Mouse (Mus musculus): Measurements from ENCODE around the gene Bag2. TPM values are rescaled to one million over a fixed set of nuclear protein-coding genes. Genes with fewer than 3 reads are reported as not detected.
A peak's percentile ranks its signal among the peaks of the same experiment; 100 is the strongest.

The Bag2 gene
- polyA plus RNA-seq, 1 experiment from 2014 or later = 49.6 TPM

- no peaks in the 10 kb centered on the region for H3K4me1 ChIP-seq (ENCODE audit: control insufficient read depth, insufficient read depth, low read length)
- no peaks in the 10 kb centered on the region for H3K9me3 ChIP-seq (replicated peaks; ENCODE audit: control insufficient read depth, low read length)
- no peak for DNase-seq (ENCODE audit: low spot score)
- no peak overlapping the region for H3K4me2 ChIP-seq (ENCODE audit: low read depth, low read length)
- peaks cover 6% of the 10 kb centered on the region for H3K36me3 ChIP-seq (replicated peaks; ENCODE audit: control insufficient read depth, insufficient read depth, low read depth, low read length)
- H3K27me3 ChIP-seq (ENCODE audit: control insufficient read depth, insufficient read depth, low read length) = no peaks in the 10 kb centered on the region
- 87% methylated on average over 5 of the region's 5 CpGs for WGBS
- H3K9ac ChIP-seq (replicated peaks; ENCODE audit: low read length) = no peak overlapping the region
- ATAC-seq (replicated peaks; ENCODE audit: insufficient number of reproducible peaks, low FRiP score, low TSS enrichment, low read depth) = no peak
- no peak overlapping the region for H3K4me3 ChIP-seq (ENCODE audit: low read depth, low read length)
- no peak overlapping the region for H3K27ac ChIP-seq (replicated peaks; ENCODE audit: low read depth, low read length)
Measured at GRCm38 (mm10) chr1:33725086-33725485, 32.5 kb downstream of the Bag2 start.

GRCm38 (mm10) chr1:33724516-33724915, 33.1 kb downstream of the Bag2 start:
- no peaks in the 10 kb centered on the region for H3K9me3 ChIP-seq (replicated peaks; ENCODE audit: control insufficient read depth, low read length)
- H3K36me3 ChIP-seq (replicated peaks; ENCODE audit: control insufficient read depth, insufficient read depth, low read depth, low read length) = peaks cover 6% of the 10 kb centered on the region
- no peak overlapping the region for H3K27ac ChIP-seq (replicated peaks; ENCODE audit: low read depth, low read length)
- no peak overlapping the region for H3K4me3 ChIP-seq (ENCODE audit: low read depth, low read length)
- 67% methylated on average over 6 of the region's 6 CpGs for WGBS
- H3K27me3 ChIP-seq (ENCODE audit: control insufficient read depth, insufficient read depth, low read length) = no peaks in the 10 kb centered on the region
- DNase-seq (ENCODE audit: low spot score) (no peak), ATAC-seq (replicated peaks; ENCODE audit: insufficient number of reproducible peaks, low FRiP score, low TSS enrichment, low read depth) (no peak)
- no peak overlapping the region for H3K4me2 ChIP-seq (ENCODE audit: low read depth, low read length)
- no peaks in the 10 kb centered on the region for H3K4me1 ChIP-seq (ENCODE audit: control insufficient read depth, insufficient read depth, low read length)
- H3K9ac ChIP-seq (replicated peaks; ENCODE audit: low read length) = no peak overlapping the region

- 77% methylated on average over 7 of the region's 7 CpGs for WGBS
- no peaks in the 10 kb centered on the region for H3K27me3 ChIP-seq (ENCODE audit: control insufficient read depth, insufficient read depth, low read length)
- ATAC-seq (replicated peaks; ENCODE audit: insufficient number of reproducible peaks, low FRiP score, low TSS enrichment, low read depth) (no peak), DNase-seq (ENCODE audit: low spot score) (no peak)
- H3K4me3 ChIP-seq (ENCODE audit: low read depth, low read length) = no peak overlapping the region
- no peak overlapping the region for H3K9ac ChIP-seq (replicated peaks; ENCODE audit: low read length)
- H3K27ac ChIP-seq (replicated peaks; ENCODE audit: low read depth, low read length) = no peak overlapping the region
- peaks cover 4% of the 10 kb centered on the region; the same call in 1 of the 2 replicates for H3K36me3 ChIP-seq (replicated peaks; ENCODE audit: control insufficient read depth, insufficient read depth, low read depth, low read length)
- no peaks in the 10 kb centered on the region for H3K9me3 ChIP-seq (replicated peaks; ENCODE audit: control insufficient read depth, low read length)
- no peaks in the 10 kb centered on the region for H3K4me1 ChIP-seq (ENCODE audit: control insufficient read depth, insufficient read depth, low read length)
- 0 out of 2 replicates have a peak overlapping the region, but pooled peaks have one; percentile 19 for H3K4me2 ChIP-seq (ENCODE audit: low read depth, low read length)
Measured at GRCm38 (mm10) chr1:33721020-33721419, 36.6 kb downstream of the Bag2 start.

GRCm38 (mm10) chr1:33720231-33720630, 37.4 kb downstream of the Bag2 start:
- Histone ChIP-seq H3K4me2 (ENCODE audit: low read depth, low read length) (peak overlapping the region; percentile 64), H3K27me3 (ENCODE audit: control insufficient read depth, insufficient read depth, low read length) (no peaks in the 10 kb centered on the region), H3K4me3 (ENCODE audit: low read depth, low read length) (peak overlapping the region; percentile 71), H3K9me3 (replicated peaks; ENCODE audit: control insufficient read depth, low read length) (no peaks in the 10 kb centered on the region), H3K4me1 (ENCODE audit: control insufficient read depth, insufficient read depth, low read length) (no peaks in the 10 kb centered on the region), H3K9ac (replicated peaks; ENCODE audit: low read length) (peak overlapping the region; percentile 91), H3K36me3 (replicated peaks; ENCODE audit: control insufficient read depth, insufficient read depth, low read depth, low read length) (peaks cover 4% of the 10 kb centered on the region; the same call in 1 of the 2 replicates), H3K27ac (replicated peaks; ENCODE audit: low read depth, low read length) (peak overlapping the region; percentile 85)
- no peak; the same call in 1 of the 2 replicates for ATAC-seq (replicated peaks; ENCODE audit: insufficient number of reproducible peaks, low FRiP score, low TSS enrichment, low read depth)
- peak; percentile 60 for DNase-seq (ENCODE audit: low spot score)
- under 1% methylated on average over 41 of the region's 41 CpGs for WGBS

- no peaks in the 10 kb centered on the region for H3K4me1 ChIP-seq (ENCODE audit: control insufficient read depth, insufficient read depth, low read length)
- H3K9ac ChIP-seq (replicated peaks; ENCODE audit: low read length) = peak within 1 kb of the TSS; percentile 91
- DNase-seq (ENCODE audit: low spot score) (peak; percentile 87), ATAC-seq (replicated peaks; ENCODE audit: insufficient number of reproducible peaks, low FRiP score, low TSS enrichment, low read depth) (peak; percentile 96)
- H3K4me3 ChIP-seq (ENCODE audit: low read depth, low read length) = peak within 1 kb of the TSS; percentile 71
- H3K36me3 ChIP-seq (replicated peaks; ENCODE audit: control insufficient read depth, insufficient read depth, low read depth, low read length) = peaks cover 4% of the 10 kb centered on the region; the same call in 1 of the 2 replicates
- H3K4me2 ChIP-seq (ENCODE audit: low read depth, low read length) = peak within 1 kb of the TSS; percentile 64
- WGBS = under 1% methylated on average over 50 of the region's 54 CpGs
- no peaks in the 10 kb centered on the region for H3K9me3 ChIP-seq (replicated peaks; ENCODE audit: control insufficient read depth, low read length)
- H3K27me3 ChIP-seq (ENCODE audit: control insufficient read depth, insufficient read depth, low read length) = no peaks in the 10 kb centered on the region
- H3K27ac ChIP-seq (replicated peaks; ENCODE audit: low read depth, low read length) = peak within 1 kb of the TSS; percentile 85
Measured at GRCm38 (mm10) chr1:33719733-33720225, 37.8 kb downstream of the Bag2 start, which contains the start of gene Rab23. TSS of gene Rab23 (plus strand) at chr1:33719887.

- H3K4me2 ChIP-seq (ENCODE audit: low read depth, low read length) = no peak overlapping the region
- DNase-seq (ENCODE audit: low spot score) (no peak), ATAC-seq (replicated peaks; ENCODE audit: insufficient number of reproducible peaks, low FRiP score, low TSS enrichment, low read depth) (no peak)
- H3K36me3 ChIP-seq (replicated peaks; ENCODE audit: control insufficient read depth, insufficient read depth, low read depth, low read length) = no peaks in the 10 kb centered on the region
- H3K4me1 ChIP-seq (ENCODE audit: control insufficient read depth, insufficient read depth, low read length) = no peaks in the 10 kb centered on the region
- H3K27ac ChIP-seq (replicated peaks; ENCODE audit: low read depth, low read length) = no peak overlapping the region
- H3K4me3 ChIP-seq (ENCODE audit: low read depth, low read length) = no peak overlapping the region
- H3K9ac ChIP-seq (replicated peaks; ENCODE audit: low read length) = no peak overlapping the region
- no peaks in the 10 kb centered on the region for H3K27me3 ChIP-seq (ENCODE audit: control insufficient read depth, insufficient read depth, low read length)
- 91% methylated on average over 1 of the region's 1 CpGs for WGBS
- no peaks in the 10 kb centered on the region for H3K9me3 ChIP-seq (replicated peaks; ENCODE audit: control insufficient read depth, low read length)
Measured at GRCm38 (mm10) chr1:33717636-33718035, 40.0 kb downstream of the Bag2 start.

- no peaks in the 10 kb centered on the region for H3K36me3 ChIP-seq (replicated peaks; ENCODE audit: control insufficient read depth, insufficient read depth, low read depth, low read length)
- peak; percentile 29; the same call in 1 of the 2 replicates for ATAC-seq (replicated peaks; ENCODE audit: insufficient number of reproducible peaks, low FRiP score, low TSS enrichment, low read depth)
- DNase-seq (ENCODE audit: low spot score) = peak; percentile 67
- H3K4me3 ChIP-seq (ENCODE audit: low read depth, low read length) = no peak overlapping the region
- H3K9ac ChIP-seq (replicated peaks; ENCODE audit: low read length) = no peak overlapping the region
- no peak overlapping the region for H3K27ac ChIP-seq (replicated peaks; ENCODE audit: low read depth, low read length)
- WGBS = 6% methylated on average over 10 of the region's 10 CpGs
- H3K27me3 ChIP-seq (ENCODE audit: control insufficient read depth, insufficient read depth, low read length) = no peaks in the 10 kb centered on the region
- H3K9me3 ChIP-seq (replicated peaks; ENCODE audit: control insufficient read depth, low read length) = no peaks in the 10 kb centered on the region
- no peaks in the 10 kb centered on the region for H3K4me1 ChIP-seq (ENCODE audit: control insufficient read depth, insufficient read depth, low read length)
- H3K4me2 ChIP-seq (ENCODE audit: low read depth, low read length) = peak overlapping the region; percentile 17; the same call in 1 of the 2 replicates
Measured at GRCm38 (mm10) chr1:33714796-33715195, 42.8 kb downstream of the Bag2 start.

- no peak overlapping the region for H3K9ac ChIP-seq (replicated peaks; ENCODE audit: low read length)
- H3K4me3 ChIP-seq (ENCODE audit: low read depth, low read length) = no peak overlapping the region
- WGBS = 79% methylated on average over 5 of the region's 5 CpGs
- no peak for DNase-seq (ENCODE audit: low spot score)
- no peaks in the 10 kb centered on the region for H3K9me3 ChIP-seq (replicated peaks; ENCODE audit: control insufficient read depth, low read length)
- H3K4me1 ChIP-seq (ENCODE audit: control insufficient read depth, insufficient read depth, low read length) = no peaks in the 10 kb centered on the region
- ATAC-seq (replicated peaks; ENCODE audit: insufficient number of reproducible peaks, low FRiP score, low TSS enrichment, low read depth) = no peak
- H3K36me3 ChIP-seq (replicated peaks; ENCODE audit: control insufficient read depth, insufficient read depth, low read depth, low read length) = no peaks in the 10 kb centered on the region
- H3K27me3 ChIP-seq (ENCODE audit: control insufficient read depth, insufficient read depth, low read length) = no peaks in the 10 kb centered on the region
- H3K4me2 ChIP-seq (ENCODE audit: low read depth, low read length) = no peak overlapping the region
- H3K27ac ChIP-seq (replicated peaks; ENCODE audit: low read depth, low read length) = no peak overlapping the region
Measured at GRCm38 (mm10) chr1:33712026-33712425, 45.6 kb downstream of the Bag2 start.
